Mouse (Mus musculus) urinary bladder, adult 2 months (tissue): ENCODE measurements at regions not wholly inside any gene's neighbourhood (a gene's known extent, or its start where the extent isn't known, plus 50 kb on each side); places are given as distances from the start of the nearest gene placed in this dataset.

Source experiments
- DNase-seq: peaks from one replicate; pipeline ENCODE4 v3.0.0; 2022; ENCODE audit warnings: low spot score

- no peak for DNase-seq
These were observed 70.3 kb downstream of the Pctp start for GRCm38 (mm10) chr11:89932231-89932865.

- no peak for DNase-seq
These were observed 73.3 kb downstream of the Pctp start for GRCm38 (mm10) chr11:89929115-89929988.

GRCm38 (mm10) chr11:89927483-89928156 is 75.1 kb downstream of the Pctp start:
- DNase-seq, result no peak

GRCm38 (mm10) chr11:89922551-89922950 is 80.1 kb downstream of the Pctp start:
- DNase-seq, result no peak

GRCm38 (mm10) chr11:89921146-89921545 is 81.5 kb downstream of the Pctp start:
- peak; percentile 35 for DNase-seq

- DNase-seq, result no peak
These were observed 86.9 kb downstream of the Pctp start for GRCm38 (mm10) chr11:89915795-89916194.

- DNase-seq, result no peak
These were observed 88.1 kb downstream of the Pctp start for GRCm38 (mm10) chr11:89914577-89914976.

GRCm38 (mm10) chr11:89901241-89901740 is 101.4 kb downstream of the Pctp start:
- no peak for DNase-seq

- DNase-seq, result no peak
These were observed 104.2 kb downstream of the Pctp start for GRCm38 (mm10) chr11:89898516-89898915.

GRCm38 (mm10) chr11:89896854-89897253 is 105.8 kb downstream of the Pctp start:
- DNase-seq, result no peak

GRCm38 (mm10) chr11:89871587-89871986 is 94.1 kb upstream of the Ankfn1 start:
- DNase-seq, result no peak

GRCm38 (mm10) chr11:89867575-89867974 is 90.1 kb upstream of the Ankfn1 start:
- DNase-seq, result no peak

GRCm38 (mm10) chr11:89856184-89856769 is 78.8 kb upstream of the Ankfn1 start:
- DNase-seq, result no peak

- no peak for DNase-seq
These were observed 64.4 kb upstream of the Ankfn1 start for GRCm38 (mm10) chr11:89841853-89842252.

GRCm38 (mm10) chr11:89839671-89840327 is 62.3 kb upstream of the Ankfn1 start:
- DNase-seq, result no peak

- no peak for DNase-seq
These were observed 60.5 kb upstream of the Ankfn1 start for GRCm38 (mm10) chr11:89837995-89838394.

GRCm38 (mm10) chr11:89836897-89837296 is 59.4 kb upstream of the Ankfn1 start:
- DNase-seq, result no peak

GRCm38 (mm10) chr11:89834068-89834467 is 56.6 kb upstream of the Ankfn1 start:
- DNase-seq, result no peak

GRCm38 (mm10) chr11:89831577-89832110 is 54.2 kb upstream of the Ankfn1 start:
- no peak for DNase-seq
